Mouse (Mus musculus) forebrain, embryonic 16.5 days (tissue): ENCODE measurements around the gene Retnlg. TPM values are rescaled to one million over a fixed set of nuclear protein-coding genes. Genes with fewer than 3 reads are reported as not detected.
"Not testable (repeated sequence)": the region's sequence is repeated elsewhere in the genome, so short reads cannot be mapped to it uniquely, and the experiment has no call there.

ENCODE experiments used
- ATAC-seq: fragments of 200-750 bp; cut with Nextera tagmentation; 2 replicates; pipeline ENCODE4 v1.8.0; 2017; ENCODE audit warnings: mild to moderate bottlenecking, moderate library complexity
- H3K27ac ChIP-seq: fragments of 300-500 bp; sonication (generic); 2 replicates; pipeline ENCODE4 v1.5.1; 2014; ENCODE audit warnings: low read length, control low read depth
- H3K27me3 ChIP-seq: fragments of 300-500 bp; sonication (generic); replicated peaks from 2 replicates; pipeline ENCODE4 v1.6.1; 2014; ENCODE audit warnings: low read length; ENCODE audit not compliant: control insufficient read depth, insufficient read depth
- H3K36me3 ChIP-seq: fragments of 300-500 bp; sonication (generic); 2 replicates; pipeline ENCODE4 v1.6.1; 2014; ENCODE audit not compliant: control insufficient read depth, insufficient read depth
- H3K4me1 ChIP-seq: fragments of 300-500 bp; sonication (generic); replicated peaks from 2 replicates; pipeline ENCODE4 v1.6.1; 2014; ENCODE audit warnings: low read length; ENCODE audit not compliant: control insufficient read depth, insufficient read depth
- H3K4me2 ChIP-seq: fragments of 300-500 bp; sonication (generic); 2 replicates; pipeline ENCODE4 v1.6.1; 2014; ENCODE audit warnings: mild to moderate bottlenecking, low read length, control low read depth
- H3K4me3 ChIP-seq: fragments of 300-500 bp; sonication (generic); replicated peaks from 2 replicates; pipeline ENCODE4 v1.5.1; 2014; ENCODE audit warnings: mild to moderate bottlenecking, low read length, control low read depth
- H3K9ac ChIP-seq: fragments of 300-500 bp; sonication (generic); replicated peaks from 2 replicates; pipeline ENCODE4 v1.6.1; 2014; ENCODE audit warnings: low read depth, low read length, control low read depth
- H3K9me3 ChIP-seq: fragments of 300-500 bp; sonication (generic); 2 replicates; pipeline ENCODE4 v1.6.1; 2016; ENCODE audit warnings: low read length; ENCODE audit not compliant: control insufficient read depth
- WGBS: fragments of 180-500 bp; shearing (Covaris S2); extraction: QIAGEN DNeasy Blood & Tissue Kit; methylation state at CpG from one replicate; pipeline ENCODE4 v1.1.7; 2014; 5-methylcytosine and 5-hydroxymethylcytosine counted together
- polyA plus RNA-seq: library from polyadenylated mRNA; unstranded; fragments of >200 nt; fragmentation: Nextera tagmentation; extraction: Ambion mirVana; gene quantifications from 2 replicates; pipeline ENCODE4 v1.2.1, GENCODE M21; 2015

Retnlg gene
- polyA plus RNA-seq, result not detected in 2 replicates

DNA sequence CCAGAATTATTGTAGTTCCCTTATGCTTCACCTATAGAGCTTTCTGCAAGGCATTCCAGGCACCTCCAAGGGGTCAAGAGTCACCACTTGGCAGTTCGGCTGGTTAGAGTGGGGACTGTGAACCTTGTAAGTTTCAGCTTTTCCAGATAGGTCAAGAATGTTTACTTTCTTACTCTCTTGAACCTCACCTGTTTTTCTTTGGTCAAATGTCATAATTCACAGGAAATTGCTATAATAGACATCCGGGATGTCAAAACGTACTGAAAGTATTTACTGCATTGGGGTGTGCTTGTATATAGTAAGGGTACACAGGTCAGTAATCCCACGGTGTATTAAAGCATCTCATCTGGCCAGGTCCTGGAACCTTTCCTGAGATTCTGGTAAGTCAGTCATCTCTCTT lies at the start of gene Retnlg:
Retnlg (plus strand) TSS at position 301 of the 400 bp plus-strand sequence.
- H3K4me1 ChIP-seq, result no peaks in the 10 kb centered on the region
- no peak within 1 kb of the TSS for H3K27ac ChIP-seq
- no peak for ATAC-seq
- H3K9ac ChIP-seq, result no peak within 1 kb of the TSS
- H3K4me3 ChIP-seq, result no peak within 1 kb of the TSS
- no peaks in the 10 kb centered on the region for H3K36me3 ChIP-seq
- H3K4me2 ChIP-seq, result no peak within 1 kb of the TSS
- H3K27me3 ChIP-seq, result no peaks in the 10 kb centered on the region
- H3K9me3 ChIP-seq, result no peaks in the 10 kb centered on the region
- 90% methylated on average over 4 of the region's 4 CpGs for WGBS

DNA sequence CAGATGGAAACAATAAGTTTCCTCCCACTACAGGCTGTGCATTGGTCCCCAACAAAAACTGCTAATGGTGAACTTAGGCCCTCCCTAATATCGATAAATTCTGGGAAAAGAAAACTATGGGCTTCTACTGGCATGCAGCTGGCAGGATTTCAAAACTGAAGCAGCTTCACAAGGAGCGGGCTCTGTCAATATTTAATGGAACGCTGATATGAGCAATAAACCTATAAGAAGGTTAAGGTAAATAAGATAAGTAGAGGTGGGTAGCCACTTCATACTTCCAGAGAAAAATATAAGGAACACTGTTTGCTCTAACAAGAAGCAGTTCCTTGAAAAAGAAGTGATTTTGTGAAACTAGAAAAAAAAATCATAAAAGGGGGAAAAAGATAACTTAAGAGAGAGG lies 45.9 kb upstream of the Retnlg start:
- H3K27me3 ChIP-seq, result no peaks in the 10 kb centered on the region
- no peak overlapping the region for H3K9ac ChIP-seq
- no peaks in the 10 kb centered on the region for H3K36me3 ChIP-seq
- ATAC-seq, result no peak
- no peaks in the 10 kb centered on the region for H3K9me3 ChIP-seq
- no peak overlapping the region for H3K4me2 ChIP-seq
- 91% methylated on average over 3 of the region's 3 CpGs for WGBS
- H3K4me1 ChIP-seq, result no peaks in the 10 kb centered on the region
- no peak overlapping the region for H3K4me3 ChIP-seq
- no peak overlapping the region for H3K27ac ChIP-seq

DNA sequence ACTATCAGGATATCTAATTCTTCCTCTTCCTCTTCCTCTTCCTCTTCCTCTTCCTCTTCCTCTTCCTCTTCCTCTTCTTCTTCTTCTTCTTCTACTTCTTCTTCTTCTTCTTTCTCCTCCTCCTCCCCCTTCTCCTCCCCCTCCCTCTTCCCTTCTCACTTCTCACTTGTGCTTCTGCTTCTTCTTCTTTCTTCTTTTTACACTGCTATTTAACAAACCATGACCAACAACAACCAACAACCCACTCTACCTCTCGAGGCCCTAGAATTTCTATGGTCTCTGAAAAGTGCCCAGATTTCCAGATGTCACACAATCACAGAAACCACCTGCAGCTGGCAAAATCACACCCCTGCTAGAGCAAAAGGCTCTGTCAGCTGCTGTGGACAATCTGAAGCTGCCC lies 44.8 kb upstream of the Retnlg start:
- Histone ChIP-seq H3K27me3 (no peaks in the 10 kb centered on the region), H3K4me2 (no peak overlapping the region), H3K4me1 (no peaks in the 10 kb centered on the region), H3K4me3 (no peak overlapping the region), H3K36me3 (no peaks in the 10 kb centered on the region), H3K9me3 (no peaks in the 10 kb centered on the region), H3K9ac (no peak overlapping the region), H3K27ac (no peak overlapping the region)
- no peak for ATAC-seq
- WGBS, result 65% methylated on average over 1 of the region's 1 CpGs

DNA sequence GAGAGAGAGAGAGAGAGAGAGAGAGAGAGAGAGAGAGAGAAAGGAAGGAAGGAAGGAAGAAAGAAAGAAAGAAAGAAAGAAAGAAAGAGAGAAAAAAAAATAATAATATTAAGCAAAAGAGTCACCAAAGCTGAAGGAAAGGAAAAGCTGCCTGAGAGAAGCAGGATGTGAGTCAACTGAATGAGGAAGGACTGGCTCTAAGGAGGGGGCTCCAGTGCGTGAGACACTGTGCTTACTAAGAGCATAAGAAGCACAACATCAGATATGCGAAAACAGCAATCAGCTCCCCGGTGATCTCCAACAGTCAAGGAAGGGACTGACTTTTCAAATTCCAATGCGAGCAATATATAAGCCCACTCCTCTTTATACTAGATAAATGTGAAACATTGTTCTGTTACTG lies 43.4 kb upstream of the Retnlg start:
- Histone ChIP-seq H3K4me3 (no peak overlapping the region), H3K9ac (no peak overlapping the region), H3K4me1 (no peaks in the 10 kb centered on the region), H3K27me3 (no peaks in the 10 kb centered on the region), H3K4me2 (no peak overlapping the region), H3K36me3 (no peaks in the 10 kb centered on the region), H3K9me3 (no peaks in the 10 kb centered on the region), H3K27ac (no peak overlapping the region)
- no peak for ATAC-seq
- whole genome bisulfite sequencing, result 80% methylated on average over 4 of the region's 4 CpGs

DNA sequence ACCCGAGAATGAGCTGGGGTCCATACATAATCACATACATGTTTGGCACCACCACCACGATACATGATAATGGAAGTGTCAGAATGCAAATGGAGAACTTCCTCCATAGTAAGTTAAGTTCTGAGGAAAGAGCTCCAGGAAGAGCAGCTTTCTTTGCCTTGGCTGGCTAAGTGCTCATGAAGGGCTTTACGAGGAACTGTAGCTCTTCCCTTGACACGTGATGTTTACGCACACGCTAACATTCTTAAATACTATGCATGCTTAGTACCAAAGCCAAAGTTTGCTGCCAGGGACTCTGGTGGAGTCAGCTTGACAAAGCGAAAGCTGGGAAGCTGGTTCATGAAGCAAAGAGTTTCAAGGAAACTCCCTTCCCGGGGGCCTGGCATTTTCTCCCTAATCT lies 40.4 kb upstream of the Retnlg start:
- Histone ChIP-seq H3K4me3 (no peak overlapping the region), H3K4me1 (no peaks in the 10 kb centered on the region), H3K9ac (no peak overlapping the region), H3K36me3 (no peaks in the 10 kb centered on the region), H3K4me2 (no peak overlapping the region), H3K27me3 (no peaks in the 10 kb centered on the region), H3K27ac (no peak overlapping the region), H3K9me3 (0 out of 2 replicates have a peak, but pooled peaks cover 2% of the 10 kb centered on the region)
- no peak for ATAC-seq
- 90% methylated on average over 7 of the region's 8 CpGs for WGBS

DNA sequence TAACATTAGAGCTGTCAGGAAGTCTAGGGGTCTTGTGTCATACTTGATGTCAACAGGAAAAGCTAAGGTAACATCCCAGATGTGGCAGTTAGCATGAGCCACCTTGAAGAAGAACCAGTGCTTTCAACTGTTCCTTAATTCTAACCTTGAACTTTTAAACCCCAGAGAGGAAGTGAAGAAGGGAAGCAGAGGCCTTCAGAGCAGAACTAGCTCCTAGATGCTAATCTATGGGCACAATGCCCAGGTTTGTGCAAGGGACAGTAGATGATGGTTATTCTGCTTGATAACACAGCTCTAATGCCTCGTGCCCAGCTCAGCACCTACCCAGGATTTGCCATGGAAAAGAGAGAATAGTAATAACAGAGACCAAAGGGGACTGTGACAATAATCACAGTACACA lies 38.8 kb upstream of the Retnlg start:
- not testable (repeated sequence) for H3K4me1 ChIP-seq, H3K4me3 ChIP-seq, ATAC-seq, H3K27me3 ChIP-seq, H3K9me3 ChIP-seq, H3K4me2 ChIP-seq, H3K9ac ChIP-seq, H3K36me3 ChIP-seq, H3K27ac ChIP-seq
- 63% methylated on average over 1 of the region's 1 CpGs for WGBS

DNA sequence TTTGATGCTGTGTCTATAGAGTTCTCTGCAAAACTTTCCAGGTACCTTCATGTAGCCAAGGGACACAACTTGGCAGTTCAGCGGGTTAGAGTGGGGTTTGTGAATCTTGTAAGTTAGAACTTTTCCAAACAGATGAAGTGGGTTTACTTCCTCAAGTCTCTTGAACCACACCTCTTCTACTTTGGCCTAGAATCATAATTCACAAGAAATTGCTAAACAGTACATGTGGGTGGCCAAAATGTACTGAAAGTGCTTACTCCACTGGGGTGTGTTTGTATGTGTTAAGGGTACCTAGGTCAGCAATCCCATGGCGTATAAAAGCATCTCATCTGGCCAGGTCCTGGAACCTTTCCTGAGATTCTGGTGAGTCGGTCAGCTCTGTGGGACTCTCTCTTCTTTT lies 30.2 kb upstream of the Retnlg start, which contains the start of gene Retnla:
Retnla (plus strand) TSS at position 286 of the 400 bp plus-strand sequence.
- 90% methylated on average over 3 of the region's 3 CpGs for WGBS
- no peak within 1 kb of the TSS for H3K9ac ChIP-seq
- H3K36me3 ChIP-seq, result no peaks in the 10 kb centered on the region
- no peak within 1 kb of the TSS for H3K27ac ChIP-seq
- ATAC-seq, result no peak
- no peak within 1 kb of the TSS for H3K4me2 ChIP-seq
- no peaks in the 10 kb centered on the region for H3K9me3 ChIP-seq
- H3K4me3 ChIP-seq, result no peak within 1 kb of the TSS
- no peaks in the 10 kb centered on the region for H3K4me1 ChIP-seq
- H3K27me3 ChIP-seq, result no peaks in the 10 kb centered on the region

DNA sequence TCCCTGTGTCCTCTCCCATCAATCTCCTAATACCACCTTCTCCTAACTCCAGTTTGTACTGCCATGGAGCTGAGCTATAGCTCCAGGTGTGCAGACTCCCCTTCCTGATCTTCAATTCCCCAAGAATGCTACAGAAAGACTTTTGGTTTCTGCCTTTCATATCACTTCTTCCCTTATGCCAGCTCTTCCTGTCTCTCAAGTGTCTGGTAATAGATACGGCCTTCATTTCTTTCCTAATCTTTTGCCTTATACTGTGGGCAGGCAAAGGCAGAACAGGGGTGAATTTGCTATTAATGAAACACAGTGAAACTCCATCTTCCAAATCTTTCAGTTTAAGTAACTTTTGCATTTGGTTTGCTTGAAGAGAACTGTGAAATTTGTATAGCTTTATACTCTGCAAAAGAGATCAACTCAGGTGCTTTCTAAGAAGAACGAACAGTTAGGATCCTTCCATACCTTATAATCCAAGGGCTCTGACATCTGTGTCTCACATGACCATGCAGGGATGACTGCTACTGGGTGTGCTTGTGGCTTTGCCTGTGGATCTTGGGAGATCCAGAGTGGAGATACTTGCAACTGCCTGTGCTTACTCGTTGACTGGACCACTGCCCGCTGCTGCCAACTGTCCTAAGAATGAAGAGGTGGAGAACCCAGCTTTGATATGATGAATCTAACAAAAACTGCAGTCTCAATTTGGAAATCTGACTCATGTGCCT lies 28.6 kb upstream of the Retnlg start:
- no peak for ATAC-seq
- WGBS, result 91% methylated on average over 4 of the region's 4 CpGs
- no peak overlapping the region for H3K4me3 ChIP-seq
- no peak overlapping the region for H3K9ac ChIP-seq
- H3K36me3 ChIP-seq, result no peaks in the 10 kb centered on the region
- no peaks in the 10 kb centered on the region for H3K27me3 ChIP-seq
- H3K27ac ChIP-seq, result no peak overlapping the region
- no peak overlapping the region for H3K4me2 ChIP-seq
- no peaks in the 10 kb centered on the region for H3K4me1 ChIP-seq
- H3K9me3 ChIP-seq, result no peaks in the 10 kb centered on the region

DNA sequence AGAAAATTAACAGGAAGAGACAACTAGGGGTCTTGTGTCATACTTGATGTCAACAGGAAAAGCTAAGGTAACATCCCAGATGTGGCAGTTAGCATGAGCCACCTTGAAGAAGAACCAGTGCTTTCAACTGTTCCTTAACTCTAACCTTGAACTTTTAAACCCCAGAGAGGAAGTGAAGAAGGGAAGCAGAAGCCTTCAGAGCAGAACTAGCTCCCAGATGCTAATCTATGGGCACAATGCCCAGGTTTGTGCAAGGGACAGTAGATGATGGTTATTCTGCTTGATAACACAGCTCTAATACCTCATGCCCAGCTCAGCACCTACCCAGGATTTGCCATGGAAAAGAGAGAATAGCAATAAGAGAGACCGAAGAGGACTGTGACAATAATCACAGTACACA lies 7.4 kb upstream of the Retnlg start:
- H3K4me3 ChIP-seq, H3K36me3 ChIP-seq, H3K27me3 ChIP-seq, H3K27ac ChIP-seq, H3K9me3 ChIP-seq, H3K4me2 ChIP-seq, H3K4me1 ChIP-seq, ATAC-seq, H3K9ac ChIP-seq: not testable (repeated sequence)
- WGBS, result 94% methylated on average over 1 of the region's 1 CpGs

DNA sequence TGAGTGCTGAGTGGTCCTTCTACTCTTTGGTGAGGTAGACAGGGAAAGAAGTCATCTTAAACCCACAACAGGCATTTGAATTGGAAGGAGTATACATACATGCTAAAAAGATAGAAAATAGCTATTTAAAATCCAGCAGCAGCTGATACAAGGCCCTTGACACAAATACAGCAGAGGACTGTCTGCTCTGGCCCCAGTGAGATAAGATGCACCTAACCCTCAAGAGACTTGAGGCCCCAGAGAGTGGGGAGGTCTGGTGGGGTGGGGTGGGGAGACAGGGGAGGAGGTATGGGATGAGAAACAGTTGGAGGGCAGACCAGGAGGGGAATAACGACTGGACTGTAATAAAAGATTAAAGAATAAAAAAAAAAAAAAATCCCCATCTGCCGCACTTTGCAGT lies 4.7 kb upstream of the Retnlg start:
- Histone ChIP-seq H3K4me1 (no peaks in the 10 kb centered on the region), H3K9me3 (no peaks in the 10 kb centered on the region), H3K9ac (no peak overlapping the region), H3K4me3 (no peak overlapping the region), H3K27ac (no peak overlapping the region), H3K4me2 (no peak overlapping the region), H3K27me3 (no peaks in the 10 kb centered on the region), H3K36me3 (no peaks in the 10 kb centered on the region)
- 75% methylated on average over 2 of the region's 2 CpGs for WGBS
- ATAC-seq, result no peak
